Mouse (Mus musculus) cortical plate, adult 2 months (tissue): Measurements from ENCODE around the gene Nfic. TPM values are rescaled to one million over a fixed set of nuclear protein-coding genes. Genes with fewer than 3 reads are reported as not detected.

Experiments used
- H3K27ac ChIP-seq: fragments of 200-500 bp; 2 replicates; pipeline ENCODE4 v1.5.1; 2012; ENCODE audit warnings: low read length, control low read depth, inconsistent platforms; ENCODE audit not compliant: insufficient read depth
- H3K4me1 ChIP-seq: fragments of 200-500 bp; 2 replicates; pipeline ENCODE4 v1.6.1; 2011; ENCODE audit warnings: low read length; ENCODE audit not compliant: control insufficient read depth, insufficient read depth
- H3K4me3 ChIP-seq: fragments of 200-500 bp; 2 replicates; pipeline ENCODE4 v1.5.1; 2011; ENCODE audit warnings: mild to moderate bottlenecking, low read length, control low read depth; ENCODE audit not compliant: insufficient read depth
- CTCF ChIP-seq: fragments of 200-500 bp; IDR thresholded peaks from 2 replicates; pipeline ENCODE4 v1.5.1; 2011; ENCODE audit warnings: mild to moderate bottlenecking, control low read depth, low read length; ENCODE audit not compliant: insufficient read depth; ENCODE audit errors: extremely low read depth
- POLR2A ChIP-seq: fragments of 200-500 bp; IDR thresholded peaks from 2 replicates; pipeline ENCODE4 v1.6.1; 2011; ENCODE audit warnings: mild to moderate bottlenecking, low read length, control low read depth; ENCODE audit not compliant: insufficient read depth; ENCODE audit errors: extremely low read depth
- polyA plus RNA-seq: library from polyadenylated mRNA; depleted of rRNA; stranded (reverse); fragments of >200 nt; gene quantifications from 2 replicates; pipeline ENCODE4 v1.2.3, GENCODE M21; 2012

Nfic gene
- polyA plus RNA-seq, 1 experiment: 54.5 TPM

DNA sequence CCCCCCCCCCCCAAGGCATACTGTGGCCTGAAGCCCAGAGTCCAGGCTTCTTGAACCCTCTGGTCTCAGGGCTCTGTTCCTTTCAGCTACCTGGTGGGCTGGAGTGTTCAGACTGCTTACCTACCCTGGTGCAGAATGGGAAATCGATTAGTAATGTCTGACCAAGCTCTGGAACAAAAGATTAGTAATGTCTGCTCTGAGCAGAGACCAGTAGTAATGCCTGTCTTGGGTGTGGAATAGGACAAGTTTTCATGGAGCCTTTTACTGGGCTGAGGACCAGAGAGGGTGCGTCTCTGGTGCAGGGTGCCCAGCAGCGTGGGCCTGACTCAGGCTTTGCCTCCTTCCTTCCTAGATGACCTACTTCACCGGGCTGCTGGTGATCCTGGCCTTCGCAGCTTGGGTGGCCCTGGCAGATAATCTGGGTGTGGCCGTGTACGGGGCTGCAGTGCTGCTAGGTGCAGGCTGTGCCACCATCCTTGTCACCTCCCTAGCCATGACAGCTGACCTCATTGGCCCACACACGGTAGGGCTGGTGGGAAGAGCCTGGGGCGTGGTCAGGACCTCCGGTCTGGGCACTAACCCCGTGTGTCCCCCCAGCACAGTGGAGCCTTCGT lies 93.0 kb downstream of the Nfic start:
- Histone ChIP-seq H3K27ac (no peak overlapping the region), H3K4me3 (no peak overlapping the region), H3K4me1 (no peaks in the 10 kb centered on the region)
- TF ChIP-seq CTCF (no peak), POLR2A (no peak)

DNA sequence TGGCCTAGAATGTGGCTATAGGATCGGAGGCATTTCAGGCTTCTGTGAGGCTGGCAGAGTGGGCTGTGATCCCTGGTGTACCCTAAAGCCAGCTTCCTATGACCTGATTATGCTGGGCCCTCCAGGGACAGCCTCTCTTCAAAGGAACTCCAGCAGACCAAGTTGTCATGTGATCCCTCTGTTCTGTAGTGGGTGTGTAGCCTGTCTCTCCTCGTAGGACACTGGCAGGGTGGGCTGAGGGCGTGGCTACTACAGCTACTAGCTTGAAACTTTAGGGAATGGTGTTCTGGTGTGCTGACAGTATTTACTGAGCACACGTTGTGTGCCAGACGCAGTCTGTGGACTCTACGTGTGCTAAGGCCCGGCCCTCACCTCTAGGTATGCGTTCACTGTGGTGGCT lies 94.7 kb downstream of the Nfic start:
- Histone ChIP-seq H3K4me1 (peaks cover 2% of the 10 kb centered on the region; the same call in 1 of the 2 replicates), H3K4me3 (no peak overlapping the region), H3K27ac (no peak overlapping the region)
- TF ChIP-seq CTCF: no peak

DNA sequence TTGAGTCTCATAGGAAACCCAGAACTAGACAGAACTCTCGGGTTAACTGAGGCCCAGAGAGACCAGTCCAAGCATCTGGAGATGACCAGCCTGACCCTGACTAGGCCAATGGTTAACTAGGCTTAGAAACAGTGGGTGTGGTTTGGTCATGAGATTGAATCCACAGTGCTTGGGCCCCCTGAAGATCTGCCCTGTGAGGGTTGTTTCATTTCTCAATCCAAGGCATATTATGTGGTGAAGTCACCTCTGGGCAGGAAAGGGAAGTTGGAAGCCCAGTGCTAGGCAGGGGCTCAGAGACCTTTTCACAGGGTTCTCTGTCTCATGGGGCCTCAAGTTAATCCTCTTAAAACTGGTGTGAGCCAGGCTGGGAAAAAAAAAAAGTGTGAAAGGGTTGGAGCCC lies 96.6 kb downstream of the Nfic start:
- no peak for TF ChIP-seq POLR2A
- TF ChIP-seq CTCF: no peak
- Histone ChIP-seq H3K27ac (no peak overlapping the region), H3K4me1 (peaks cover 2% of the 10 kb centered on the region; the same call in 1 of the 2 replicates), H3K4me3 (peak overlapping the region; percentile 98; the same call in 1 of the 2 replicates)

DNA sequence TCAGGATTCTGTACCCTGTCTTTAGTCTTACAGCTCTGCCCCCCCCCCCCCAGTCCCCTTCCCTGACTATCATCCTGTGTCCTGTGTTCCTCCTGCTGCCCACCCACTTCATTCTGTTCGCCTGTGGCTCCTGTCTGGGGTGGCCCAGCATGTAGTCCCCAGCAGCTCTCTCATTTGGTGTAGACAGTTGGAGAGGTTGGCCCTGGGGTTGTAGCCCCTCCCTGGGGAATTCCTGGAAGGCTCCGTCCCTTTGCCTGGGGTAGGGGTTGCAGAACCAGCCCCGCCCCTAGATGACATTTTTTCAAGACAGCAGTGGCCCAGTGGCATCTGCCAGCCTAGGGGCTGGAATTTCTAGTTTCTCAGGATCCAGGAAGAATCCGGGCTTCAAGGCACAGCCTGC lies 97.2 kb downstream of the Nfic start:
- Histone ChIP-seq H3K27ac (no peak overlapping the region), H3K4me1 (peaks cover 2% of the 10 kb centered on the region; the same call in 1 of the 2 replicates), H3K4me3 (peak overlapping the region; percentile 98)
- TF ChIP-seq CTCF (no peak), POLR2A (no peak)

DNA sequence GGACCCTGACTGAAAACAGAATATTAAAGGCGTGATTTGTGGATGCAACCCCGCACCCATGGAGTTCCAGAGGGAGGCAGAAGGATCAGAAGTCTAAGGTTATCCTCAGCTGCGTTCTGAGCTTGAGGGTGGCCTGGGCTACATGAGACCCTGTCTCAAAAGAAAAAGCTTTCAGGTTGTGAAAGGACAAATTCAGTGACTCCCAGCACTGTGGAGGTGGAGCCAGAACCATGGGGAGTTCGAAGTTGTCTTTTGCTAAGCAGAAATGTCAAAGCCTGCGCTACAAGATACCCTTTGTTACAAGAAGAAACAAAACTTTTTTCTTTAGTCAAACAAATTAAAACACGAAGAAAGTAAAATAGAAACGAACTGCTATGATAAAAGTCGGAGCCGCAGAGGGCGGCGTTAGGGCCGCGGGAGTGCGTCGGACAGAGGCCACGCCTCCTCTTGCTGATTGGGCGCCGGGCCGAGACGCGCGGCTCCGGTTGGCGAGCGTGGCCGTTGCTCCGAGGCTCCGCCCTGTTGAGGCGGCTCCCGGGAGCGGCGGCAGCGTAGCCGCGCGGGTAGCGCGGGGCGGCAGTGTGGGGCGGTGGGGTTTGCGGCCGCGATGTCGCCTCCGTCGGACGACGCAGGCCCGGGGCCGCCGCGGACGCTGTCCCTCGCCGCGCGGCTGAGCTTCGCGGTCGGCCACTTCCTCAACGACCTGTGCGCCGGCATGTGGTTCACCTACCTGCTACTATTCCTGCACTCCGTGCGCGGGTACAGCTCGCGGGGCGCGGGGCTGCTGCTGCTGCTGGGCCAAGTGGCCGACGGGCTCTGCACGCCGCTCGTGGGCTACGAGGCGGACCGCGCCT lies 98.2 kb downstream of the Nfic start, which contains the start of gene Mfsd12:
TSS of gene Mfsd12 (plus strand) at position 501 of the 854 bp plus-strand sequence.
- Histone ChIP-seq H3K4me1 (peaks cover 2% of the 10 kb centered on the region; the same call in 1 of the 2 replicates), H3K27ac (no peak within 1 kb of the TSS), H3K4me3 (peak within 1 kb of the TSS; percentile 98)
- TF ChIP-seq POLR2A (peak; percentile 25; the same call in 1 of the 2 replicates), CTCF (no peak)

DNA sequence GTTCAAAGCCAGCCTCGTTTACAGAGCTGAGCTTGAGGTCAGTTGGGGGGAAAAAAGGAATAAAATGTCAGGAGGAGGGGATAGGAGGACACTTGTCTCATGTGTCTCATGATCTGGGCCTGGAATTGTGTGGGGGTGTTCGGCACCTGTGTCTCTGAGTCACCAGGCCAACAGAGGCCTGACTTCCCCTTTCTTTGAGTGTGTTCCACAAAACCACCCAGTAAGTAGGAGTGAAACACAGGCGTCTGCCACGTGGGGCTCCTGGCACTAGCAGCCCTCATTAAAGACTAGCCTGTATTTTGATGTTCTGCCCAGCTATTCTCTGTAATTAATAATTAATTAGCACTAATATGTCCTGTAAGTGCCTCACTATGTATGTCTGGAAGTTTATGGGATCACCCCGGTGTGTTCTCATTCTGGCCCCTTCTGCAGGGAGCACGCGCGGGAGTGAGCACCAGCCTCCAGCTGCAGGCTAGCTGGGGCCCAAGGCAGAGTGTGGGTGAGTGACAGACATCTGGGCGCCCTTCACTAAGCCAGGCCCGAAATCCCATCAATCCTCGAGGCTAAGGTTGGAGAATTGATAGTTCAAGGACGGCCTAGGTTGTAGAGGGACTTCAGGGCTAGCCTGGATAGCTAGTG lies 99.0 kb downstream of the Nfic start:
- Histone ChIP-seq H3K4me1 (peaks cover 2% of the 10 kb centered on the region; the same call in 1 of the 2 replicates), H3K4me3 (peak overlapping the region; percentile 98; the same call in 1 of the 2 replicates), H3K27ac (no peak overlapping the region)
- TF ChIP-seq POLR2A (no peak), CTCF (no peak)

DNA sequence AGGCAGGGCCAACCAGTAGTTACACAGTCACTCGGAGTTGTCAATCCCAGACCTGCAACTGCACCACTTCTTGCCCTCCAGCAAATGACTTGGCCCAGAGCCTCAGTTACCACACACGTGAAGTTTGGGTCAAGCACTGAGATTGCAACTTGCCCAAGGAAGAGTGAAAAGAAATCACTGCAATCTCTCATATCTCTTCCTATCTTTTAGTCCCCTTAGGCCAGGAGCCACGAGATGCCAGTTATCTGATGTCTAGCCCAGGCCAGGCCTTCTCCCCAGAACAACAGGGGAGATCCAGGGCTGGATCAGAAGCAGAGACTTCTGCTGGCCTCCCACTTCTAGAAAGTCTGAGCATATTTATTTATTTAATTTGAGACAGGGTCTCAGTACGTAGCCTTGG lies 99.9 kb downstream of the Nfic start:
- peaks cover 2% of the 10 kb centered on the region; the same call in 1 of the 2 replicates for H3K4me1 ChIP-seq
- no peak overlapping the region for H3K27ac ChIP-seq
- H3K4me3 ChIP-seq: no peak overlapping the region
- TF ChIP-seq CTCF (no peak), POLR2A (no peak)

DNA sequence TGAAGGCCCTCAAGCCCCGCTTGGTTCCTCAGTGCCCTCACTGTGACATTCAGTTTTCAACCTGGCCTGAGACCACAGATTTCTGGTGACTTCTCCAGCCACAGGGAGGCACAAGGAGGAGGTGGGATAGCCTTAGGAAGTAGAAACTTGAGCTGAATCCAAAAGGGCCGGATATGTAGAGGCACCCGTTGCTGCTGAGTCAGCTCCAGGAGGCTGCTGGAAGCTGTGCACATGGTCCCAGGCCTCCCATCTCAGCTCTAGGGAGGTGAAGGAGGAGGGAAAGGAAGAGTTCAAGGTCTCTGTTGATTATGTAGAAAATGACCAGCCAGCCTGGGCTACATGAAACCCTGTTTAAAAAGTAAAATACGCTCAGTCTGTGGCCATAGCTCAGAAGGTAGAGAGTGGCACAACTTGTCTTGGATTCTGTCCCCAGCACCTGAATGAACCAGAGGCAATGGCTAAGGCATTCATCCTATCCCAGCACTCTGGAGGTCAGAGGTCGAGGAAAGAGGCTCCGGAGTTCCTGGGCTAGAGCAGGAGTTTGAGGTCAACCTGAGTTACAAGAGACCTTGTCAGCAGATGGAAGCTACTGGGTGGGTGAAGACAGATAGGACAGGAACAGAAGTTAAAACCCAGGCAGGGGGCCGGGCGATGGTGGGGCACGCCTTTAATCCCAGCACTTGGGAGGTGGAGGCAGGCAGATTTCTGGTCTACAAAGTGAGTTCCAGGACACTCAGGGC lies 100.5 kb downstream of the Nfic start:
- H3K4me1 ChIP-seq: peaks cover 2% of the 10 kb centered on the region; the same call in 1 of the 2 replicates
- H3K27ac ChIP-seq: no peak overlapping the region
- no peak overlapping the region for H3K4me3 ChIP-seq
- no peak for TF ChIP-seq POLR2A
- no peak for TF ChIP-seq CTCF
